Mouse (Mus musculus) urinary bladder, adult 2 months (tissue): ENCODE results near the gene Cast. TPM values are rescaled to one million over a fixed set of nuclear protein-coding genes. Genes with fewer than 3 reads are reported as not detected.

Experiments used
- DNase-seq: peaks from one replicate; pipeline ENCODE4 v3.0.0; 2022; ENCODE audit warnings: low spot score
- polyA plus RNA-seq: library from polyadenylated mRNA; depleted of rRNA; stranded (reverse); fragments of >200 nt; gene quantifications from 2 replicates; pipeline ENCODE4 v1.2.3, GENCODE M21; 2012; rRNA removed

Gene Cast
- polyA plus RNA-seq, 1 experiment: 118 TPM

GRCm38 (mm10) chr13:74695497-74696193, 113.0 kb downstream of the Cast start:
- DNase-seq: no peak

Other genes starting within 250 kb of the Cast start
- 26.2 and 35.4 TPM in 2 replicates for gene Erap1, start 169.2 kb downstream of the Cast start, polyA plus RNA-seq